Mouse (Mus musculus) embryonic facial prominence, embryonic 15.5 days (tissue): ENCODE results near the gene Pde4c. TPM values are rescaled to one million over a fixed set of nuclear protein-coding genes. Genes with fewer than 3 reads are reported as not detected.

ENCODE experiments used
- ATAC-seq: fragments of 200-750 bp; cut with Nextera tagmentation; 2 replicates; pipeline ENCODE4 v1.8.0; 2017; ENCODE audit warnings: low read depth, moderate TSS enrichment; ENCODE audit not compliant: insufficient number of reproducible peaks, low FRiP score, low TSS enrichment
- H3K27ac ChIP-seq: fragments of 300-500 bp; sonication (generic); replicated peaks from 2 replicates; pipeline ENCODE4 v1.5.1; 2015; ENCODE audit warnings: mild to moderate bottlenecking, inconsistent platforms
- H3K27me3 ChIP-seq: fragments of 300-500 bp; sonication (generic); 2 replicates; pipeline ENCODE4 v1.6.1; 2015; ENCODE audit warnings: inconsistent platforms
- H3K36me3 ChIP-seq: fragments of 300-500 bp; sonication (generic); 2 replicates; pipeline ENCODE4 v1.6.1; 2015; ENCODE audit warnings: mild to moderate bottlenecking, inconsistent platforms
- H3K4me1 ChIP-seq: fragments of 300-500 bp; sonication (generic); 2 replicates; pipeline ENCODE4 v1.6.1; 2015; ENCODE audit warnings: inconsistent platforms
- H3K4me2 ChIP-seq: fragments of 300-500 bp; sonication (generic); replicated peaks from 2 replicates; pipeline ENCODE4 v1.6.1; 2015; ENCODE audit warnings: mild to moderate bottlenecking, inconsistent platforms
- H3K4me3 ChIP-seq: fragments of 300-500 bp; sonication (generic); replicated peaks from 2 replicates; pipeline ENCODE4 v1.5.1; 2015; ENCODE audit warnings: mild to moderate bottlenecking, inconsistent platforms
- H3K9ac ChIP-seq: fragments of 300-500 bp; sonication (generic); 2 replicates; pipeline ENCODE4 v1.6.1; 2015; ENCODE audit warnings: inconsistent platforms
- H3K9me3 ChIP-seq: fragments of 300-500 bp; sonication (generic); replicated peaks from 2 replicates; pipeline ENCODE4 v1.6.1; 2016; ENCODE audit warnings: inconsistent platforms
- WGBS: fragments of 180-500 bp; shearing (Covaris S2); methylation state at CpG from one replicate; pipeline ENCODE4 v1.1.7; 2015; 5-methylcytosine and 5-hydroxymethylcytosine counted together
- polyA plus RNA-seq: library from polyadenylated mRNA; unstranded; fragments of >200 nt; fragmentation: Nextera tagmentation; extraction: Ambion mirVana; gene quantifications from 2 replicates; pipeline ENCODE4 v1.2.1, GENCODE M21; 2015

Gene Pde4c
- polyA plus RNA-seq, 1 experiment from 2014 or later = 0.29 TPM

DNA sequence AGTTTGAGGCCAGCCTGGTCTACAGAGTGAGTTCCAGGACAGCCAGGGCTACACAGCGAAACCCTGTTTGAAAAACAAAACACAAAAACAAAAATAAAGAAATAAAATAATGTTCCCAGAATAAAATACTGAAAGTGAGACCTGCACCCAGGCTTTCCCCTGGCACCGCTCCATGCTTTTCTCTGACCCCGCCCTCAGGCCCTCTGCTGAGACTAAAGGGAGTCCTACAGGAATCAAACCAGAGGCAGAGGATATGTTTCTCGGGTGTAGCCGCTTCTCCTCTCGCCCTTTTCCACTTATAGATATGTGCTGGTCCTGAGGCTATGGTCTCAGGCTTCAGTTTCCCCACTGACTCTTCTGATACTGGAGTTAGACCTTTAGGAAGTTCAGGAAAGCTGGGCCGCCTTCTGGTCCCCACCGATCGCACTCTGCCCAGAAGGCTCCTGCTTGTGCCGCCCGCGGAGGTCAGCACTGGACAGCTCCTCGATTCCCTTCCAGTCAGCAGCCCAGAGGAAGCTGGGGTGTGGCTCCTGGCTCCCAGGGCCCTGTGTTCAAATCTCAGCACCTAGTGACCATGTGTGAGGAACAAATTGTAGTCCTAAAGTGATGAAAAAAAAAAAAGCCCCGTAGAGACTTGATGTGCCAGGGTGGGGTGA is 2.4 kb downstream of the Pde4c start:
- 24% methylated on average over 14 of the region's 14 CpGs for WGBS
- no peak overlapping the region for H3K4me3 ChIP-seq
- H3K4me1 ChIP-seq = peaks cover 5% of the 10 kb centered on the region; the same call in 1 of the 2 replicates
- H3K9ac ChIP-seq = no peak overlapping the region
- no peaks in the 10 kb centered on the region for H3K36me3 ChIP-seq
- ATAC-seq = no peak
- no peaks in the 10 kb centered on the region for H3K9me3 ChIP-seq
- no peak overlapping the region for H3K27ac ChIP-seq
- no peak overlapping the region for H3K4me2 ChIP-seq
- peaks cover 47% of the 10 kb centered on the region for H3K27me3 ChIP-seq

DNA sequence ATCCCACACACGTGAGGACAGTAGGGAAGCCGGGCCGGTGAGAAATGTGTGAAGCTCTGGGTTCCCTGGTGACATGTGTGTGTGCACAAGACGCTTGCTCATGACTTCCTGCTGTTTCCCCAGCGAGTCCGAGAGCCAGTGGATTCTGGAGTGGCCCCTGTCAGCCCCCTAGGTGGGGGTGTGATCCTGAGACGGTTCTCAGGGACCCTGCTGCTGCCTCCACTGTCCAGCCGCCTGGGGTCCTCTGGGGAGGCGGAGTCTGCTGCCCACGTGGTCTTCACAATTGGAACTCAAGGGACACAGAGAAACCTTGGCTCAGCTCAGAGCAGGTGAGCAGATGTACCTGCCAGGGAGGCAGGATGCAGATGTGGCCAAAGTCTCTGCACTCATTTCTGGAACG is 3.2 kb downstream of the Pde4c start:
- 44% methylated on average over 11 of the region's 11 CpGs for WGBS
- Histone ChIP-seq H3K9ac (no peak overlapping the region), H3K4me1 (peaks cover 5% of the 10 kb centered on the region; the same call in 1 of the 2 replicates), H3K36me3 (no peaks in the 10 kb centered on the region), H3K27me3 (peaks cover 52% of the 10 kb centered on the region), H3K9me3 (no peaks in the 10 kb centered on the region), H3K4me3 (no peak overlapping the region), H3K27ac (no peak overlapping the region), H3K4me2 (no peak overlapping the region)
- ATAC-seq = no peak

DNA sequence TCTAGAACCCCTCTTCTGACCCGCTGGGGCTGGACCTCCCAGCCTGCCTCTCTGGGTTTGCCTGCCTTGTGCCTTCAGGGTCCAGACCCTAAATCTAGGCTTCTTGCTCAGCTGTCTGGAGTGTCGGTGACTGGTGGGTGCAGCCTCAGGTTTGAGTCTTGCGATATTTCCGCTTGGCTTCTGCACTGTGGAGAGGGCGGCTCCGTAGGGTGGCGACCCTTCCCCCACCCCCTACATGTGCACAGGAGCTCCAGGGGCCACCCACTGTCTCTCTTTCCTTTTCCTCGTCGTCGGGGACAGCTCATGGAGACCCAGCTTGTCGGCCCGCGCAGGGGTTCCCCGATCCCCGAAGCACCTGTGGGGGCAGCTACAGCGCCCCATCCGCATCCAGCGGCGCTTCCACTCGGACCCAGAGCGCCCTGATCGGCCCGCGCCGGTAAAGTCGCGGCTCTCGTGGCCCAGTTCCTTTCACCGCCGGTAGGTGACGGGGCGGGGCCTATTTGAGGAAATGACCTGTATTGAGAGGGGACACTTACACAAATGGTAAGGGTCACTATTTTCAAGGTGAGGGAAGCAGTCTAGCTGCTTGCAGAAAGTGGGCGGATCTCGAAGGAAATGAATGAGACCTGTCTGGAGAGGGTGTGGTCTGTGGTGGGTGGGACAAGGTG is 6.4 kb downstream of the Pde4c start:
- peaks cover 64% of the 10 kb centered on the region for H3K27me3 ChIP-seq
- peaks cover 5% of the 10 kb centered on the region; the same call in 1 of the 2 replicates for H3K4me1 ChIP-seq
- no peak overlapping the region for H3K9ac ChIP-seq
- 3% methylated on average over 34 of the region's 34 CpGs for WGBS
- H3K9me3 ChIP-seq = no peaks in the 10 kb centered on the region
- no peak overlapping the region for H3K27ac ChIP-seq
- H3K36me3 ChIP-seq = no peaks in the 10 kb centered on the region
- H3K4me2 ChIP-seq = peak overlapping the region; percentile 49
- H3K4me3 ChIP-seq = peak overlapping the region; percentile 30
- no peak for ATAC-seq

GRCm38 (mm10) chr8:70730956-70731355 is 7.4 kb downstream of the Pde4c start:
- H3K4me3 ChIP-seq = no peak overlapping the region
- no peak overlapping the region for H3K9ac ChIP-seq
- H3K27me3 ChIP-seq = peaks cover 61% of the 10 kb centered on the region
- WGBS = 79% methylated on average over 4 of the region's 4 CpGs
- no peaks in the 10 kb centered on the region for H3K9me3 ChIP-seq
- H3K36me3 ChIP-seq = no peaks in the 10 kb centered on the region
- H3K27ac ChIP-seq = no peak overlapping the region
- H3K4me1 ChIP-seq = peaks cover 5% of the 10 kb centered on the region; the same call in 1 of the 2 replicates
- ATAC-seq = no peak
- no peak overlapping the region for H3K4me2 ChIP-seq

DNA sequence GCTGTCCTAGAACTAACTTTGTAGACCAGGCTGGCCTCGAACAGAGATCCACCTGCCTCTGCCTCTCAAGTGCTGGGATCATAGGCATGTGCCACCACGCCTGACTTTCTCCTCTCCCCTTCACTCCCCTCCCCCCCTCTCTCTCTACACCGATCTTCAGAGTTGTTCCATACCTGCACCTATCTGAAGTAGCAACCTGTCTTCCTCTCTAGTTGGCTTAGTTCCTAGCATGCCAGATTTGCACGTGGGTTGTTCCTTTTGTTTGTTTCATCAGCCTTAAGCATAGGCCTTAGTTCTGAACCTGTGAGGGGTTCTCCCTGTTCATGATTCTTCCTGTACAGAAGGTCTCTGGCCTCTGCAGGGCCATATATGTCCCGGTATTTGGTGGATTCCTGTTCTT is 14.2 kb downstream of the Pde4c start:
- Histone ChIP-seq H3K4me2 (no peak overlapping the region), H3K4me3 (no peak overlapping the region), H3K9me3 (no peaks in the 10 kb centered on the region), H3K9ac (no peak overlapping the region), H3K27ac (no peak overlapping the region), H3K27me3 (peaks cover 37% of the 10 kb centered on the region), H3K36me3 (no peaks in the 10 kb centered on the region), H3K4me1 (no peaks in the 10 kb centered on the region)
- 62% methylated on average over 5 of the region's 5 CpGs for WGBS
- ATAC-seq = no peak

DNA sequence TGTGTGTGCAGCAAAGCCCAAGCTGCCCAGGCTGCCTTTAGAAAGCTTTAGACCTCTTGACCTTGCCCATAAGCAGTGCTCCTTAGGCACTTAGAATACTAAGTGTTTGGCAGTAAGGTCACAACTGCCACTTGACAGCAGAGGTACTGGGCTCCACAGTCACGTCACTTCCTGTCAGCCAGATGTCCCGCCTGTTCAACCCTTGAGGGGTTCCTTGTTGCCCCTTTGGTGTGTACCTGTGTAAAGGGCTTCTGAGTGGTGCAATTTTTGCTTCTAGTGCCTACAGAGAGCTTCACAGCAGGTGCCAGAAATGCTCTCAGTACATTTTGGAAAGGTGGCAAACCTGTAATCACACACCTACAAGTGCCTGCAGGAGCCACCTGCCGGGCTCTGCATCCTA is 14.7 kb downstream of the Pde4c start:
- no peaks in the 10 kb centered on the region for H3K36me3 ChIP-seq
- no peak overlapping the region for H3K4me3 ChIP-seq
- H3K27ac ChIP-seq = no peak overlapping the region
- peaks cover 38% of the 10 kb centered on the region for H3K27me3 ChIP-seq
- ATAC-seq = no peak
- no peak overlapping the region for H3K9ac ChIP-seq
- peaks cover 5% of the 10 kb centered on the region for H3K4me1 ChIP-seq
- H3K4me2 ChIP-seq = no peak overlapping the region
- no peaks in the 10 kb centered on the region for H3K9me3 ChIP-seq
- WGBS = 55% methylated on average over 3 of the region's 3 CpGs

DNA sequence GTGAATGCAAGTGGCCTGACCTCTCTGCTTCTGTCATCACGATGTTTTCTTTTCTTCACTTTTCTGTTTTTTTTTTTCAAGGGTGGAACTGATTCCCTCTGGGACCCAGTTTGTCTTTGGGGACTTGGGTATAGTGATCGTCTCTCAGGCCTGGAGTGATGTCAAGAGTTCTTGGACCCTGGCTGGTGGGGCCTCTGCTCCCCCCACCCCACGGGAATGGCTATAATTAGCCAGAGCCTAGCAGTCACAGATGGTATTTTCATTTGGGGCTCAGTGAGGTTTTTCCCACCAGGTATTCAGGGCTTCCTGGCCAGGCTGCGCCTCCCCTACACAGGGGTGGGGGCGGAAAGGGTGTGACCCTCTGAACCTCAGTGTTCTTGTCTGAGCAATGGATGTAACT is 18.1 kb downstream of the Pde4c start:
- Histone ChIP-seq H3K9ac (no peak overlapping the region), H3K4me3 (no peak overlapping the region), H3K36me3 (no peaks in the 10 kb centered on the region), H3K9me3 (no peaks in the 10 kb centered on the region), H3K27ac (no peak overlapping the region), H3K4me2 (no peak overlapping the region), H3K27me3 (peaks cover 72% of the 10 kb centered on the region), H3K4me1 (peaks cover 17% of the 10 kb centered on the region)
- 50% methylated on average over 5 of the region's 5 CpGs for WGBS
- no peak for ATAC-seq

DNA sequence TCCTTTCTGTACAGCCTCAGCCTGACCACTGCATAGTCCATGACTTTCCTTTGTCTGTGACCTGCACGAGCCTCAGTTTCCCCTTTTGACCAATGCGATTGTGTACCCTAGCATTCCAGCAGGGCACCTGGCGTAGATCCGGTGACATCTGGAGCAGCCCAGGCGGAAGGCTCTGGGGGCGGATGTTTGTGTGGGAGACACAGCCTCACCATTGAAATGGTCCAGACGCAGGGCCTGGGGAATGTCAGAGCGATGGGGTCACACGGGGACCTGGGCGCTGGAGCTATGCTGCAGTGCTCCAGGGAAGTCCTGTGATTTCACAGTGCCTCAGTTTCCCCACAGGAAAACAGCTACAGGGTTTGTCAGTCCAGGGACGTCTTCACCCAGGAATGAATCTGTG is 18.7 kb downstream of the Pde4c start:
- Histone ChIP-seq H3K4me2 (no peak overlapping the region), H3K27ac (no peak overlapping the region), H3K9ac (no peak overlapping the region), H3K4me1 (peaks cover 17% of the 10 kb centered on the region), H3K4me3 (no peak overlapping the region), H3K36me3 (no peaks in the 10 kb centered on the region), H3K27me3 (peaks cover 77% of the 10 kb centered on the region), H3K9me3 (no peaks in the 10 kb centered on the region)
- no peak for ATAC-seq
- WGBS = 63% methylated on average over 11 of the region's 11 CpGs

DNA sequence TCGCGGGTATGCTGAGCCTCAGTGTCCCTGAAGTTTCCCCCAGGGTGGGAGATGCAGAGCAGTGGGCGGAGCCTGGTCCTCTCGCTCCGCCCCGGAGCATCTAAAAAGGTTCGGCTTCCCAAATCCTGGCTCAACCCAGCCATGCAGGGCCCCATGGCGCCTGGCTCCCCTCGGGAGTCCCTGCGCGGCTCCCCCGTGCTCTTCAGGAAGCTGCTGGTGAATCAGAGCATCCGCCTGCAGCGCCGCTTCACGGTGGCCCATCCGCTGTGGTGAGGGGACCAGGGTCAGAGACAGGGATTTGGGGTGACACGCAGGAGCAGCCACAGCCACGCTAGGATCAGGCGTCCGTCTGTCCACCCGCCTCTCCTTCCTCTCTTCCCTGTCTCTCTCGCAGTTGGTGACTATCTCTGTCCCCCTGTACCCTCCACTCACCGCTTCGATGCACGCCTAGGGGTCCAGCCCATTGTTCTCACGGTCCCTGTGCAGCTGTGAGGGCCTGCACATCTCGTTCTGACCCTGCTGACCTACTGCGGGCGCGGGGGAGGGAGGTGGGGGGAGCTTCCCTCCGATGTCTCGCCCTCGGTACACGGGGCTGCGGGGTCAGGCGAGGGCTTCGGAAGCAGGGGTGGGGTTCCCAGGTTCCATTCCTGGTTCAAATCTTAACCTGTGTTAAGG is 19.6 kb downstream of the Pde4c start:
- peak overlapping the region; percentile 49 for H3K4me2 ChIP-seq
- H3K36me3 ChIP-seq = no peaks in the 10 kb centered on the region
- no peak overlapping the region for H3K27ac ChIP-seq
- WGBS = 5% methylated on average over 38 of the region's 38 CpGs
- peak overlapping the region; percentile 37; the same call in 1 of the 2 replicates for H3K4me3 ChIP-seq
- peaks cover 83% of the 10 kb centered on the region for H3K27me3 ChIP-seq
- no peak overlapping the region for H3K9ac ChIP-seq
- no peaks in the 10 kb centered on the region for H3K9me3 ChIP-seq
- H3K4me1 ChIP-seq = peaks cover 17% of the 10 kb centered on the region
- no peak for ATAC-seq

- no peak overlapping the region for H3K9ac ChIP-seq
- H3K4me3 ChIP-seq = peak overlapping the region; percentile 37
- H3K36me3 ChIP-seq = no peaks in the 10 kb centered on the region
- peaks cover 17% of the 10 kb centered on the region for H3K4me1 ChIP-seq
- H3K9me3 ChIP-seq = no peaks in the 10 kb centered on the region
- H3K4me2 ChIP-seq = peak overlapping the region; percentile 49
- ATAC-seq = no peak
- 5% methylated on average over 48 of the region's 48 CpGs for WGBS
- peaks cover 87% of the 10 kb centered on the region for H3K27me3 ChIP-seq
- no peak overlapping the region for H3K27ac ChIP-seq
These were observed 20.4 kb downstream of the Pde4c start for GRCm38 (mm10) chr8:70743656-70744590.

DNA sequence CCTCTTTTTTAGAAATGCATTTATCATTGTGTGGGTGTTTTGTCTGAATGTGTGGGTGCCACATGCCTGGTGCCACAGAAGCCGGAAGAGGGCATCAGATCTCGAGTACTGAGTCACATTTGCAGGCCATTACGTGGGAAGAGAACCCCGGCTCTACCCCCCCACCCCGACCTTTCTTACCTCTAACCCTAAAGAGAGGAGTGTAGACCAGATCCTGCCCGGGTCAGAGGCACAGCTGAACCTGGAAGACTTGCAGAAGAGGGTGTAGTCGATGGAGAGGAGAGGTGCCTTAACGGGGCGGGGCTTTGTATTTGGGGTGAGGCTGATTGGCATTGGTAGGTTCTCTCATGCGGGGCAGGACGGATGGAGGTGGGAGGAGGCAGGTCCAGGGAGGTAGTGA is 21.3 kb downstream of the Pde4c start:
- ATAC-seq = no peak
- Histone ChIP-seq H3K27me3 (peaks cover 89% of the 10 kb centered on the region), H3K9me3 (no peaks in the 10 kb centered on the region), H3K36me3 (no peaks in the 10 kb centered on the region), H3K9ac (no peak overlapping the region), H3K27ac (no peak overlapping the region), H3K4me3 (no peak overlapping the region), H3K4me2 (no peak overlapping the region), H3K4me1 (peaks cover 17% of the 10 kb centered on the region)
- 48% methylated on average over 11 of the region's 11 CpGs for WGBS
